Mouse (Mus musculus) hindbrain, embryonic 12.5 days (tissue): ENCODE measurements at regions not wholly inside any gene's neighbourhood (a gene's known extent, or its start where the extent isn't known, plus 50 kb on each side); places are given as distances from the start of the nearest gene placed in this dataset.
"Not testable (repeated sequence)": the region's sequence is repeated elsewhere in the genome, so short reads cannot be mapped to it uniquely, and the experiment has no call there.

ENCODE experiments used
- ATAC-seq: fragments of 200-750 bp; cut with Nextera tagmentation; 2 replicates; pipeline ENCODE4 v1.8.0; 2017; ENCODE audit warnings: moderate TSS enrichment; ENCODE audit not compliant: low FRiP score
- H3K27ac ChIP-seq: fragments of 300-500 bp; sonication (generic); 2 replicates; pipeline ENCODE4 v1.5.1; 2016; ENCODE audit warnings: mild to moderate bottlenecking
- H3K27me3 ChIP-seq: fragments of 300-500 bp; sonication (generic); 2 replicates; pipeline ENCODE4 v1.6.1; 2016; ENCODE audit warnings: mild to moderate bottlenecking
- H3K36me3 ChIP-seq: fragments of 300-500 bp; sonication (generic); 2 replicates; pipeline ENCODE4 v1.6.1; 2016; ENCODE audit warnings: mild to moderate bottlenecking
- H3K4me1 ChIP-seq: fragments of 300-500 bp; sonication (generic); 2 replicates; pipeline ENCODE4 v1.6.1; 2016
- H3K4me2 ChIP-seq: fragments of 300-500 bp; sonication (generic); replicated peaks from 2 replicates; pipeline ENCODE4 v1.6.1; 2016; ENCODE audit warnings: mild to moderate bottlenecking
- H3K4me3 ChIP-seq: fragments of 300-500 bp; sonication (generic); 2 replicates; pipeline ENCODE4 v1.5.1; 2016; ENCODE audit warnings: mild to moderate bottlenecking
- H3K9ac ChIP-seq: fragments of 300-500 bp; sonication (generic); 2 replicates; pipeline ENCODE4 v1.6.1; 2016; ENCODE audit warnings: mild to moderate bottlenecking, moderate library complexity
- H3K9me3 ChIP-seq: fragments of 300-500 bp; sonication (generic); replicated peaks from 2 replicates; pipeline ENCODE4 v1.6.1; 2016; ENCODE audit warnings: mild to moderate bottlenecking
- WGBS: fragments of 180-500 bp; shearing (Covaris S2); methylation state at CpG from one replicate; pipeline ENCODE4 v1.1.7; 2016; 5-methylcytosine and 5-hydroxymethylcytosine counted together

DNA sequence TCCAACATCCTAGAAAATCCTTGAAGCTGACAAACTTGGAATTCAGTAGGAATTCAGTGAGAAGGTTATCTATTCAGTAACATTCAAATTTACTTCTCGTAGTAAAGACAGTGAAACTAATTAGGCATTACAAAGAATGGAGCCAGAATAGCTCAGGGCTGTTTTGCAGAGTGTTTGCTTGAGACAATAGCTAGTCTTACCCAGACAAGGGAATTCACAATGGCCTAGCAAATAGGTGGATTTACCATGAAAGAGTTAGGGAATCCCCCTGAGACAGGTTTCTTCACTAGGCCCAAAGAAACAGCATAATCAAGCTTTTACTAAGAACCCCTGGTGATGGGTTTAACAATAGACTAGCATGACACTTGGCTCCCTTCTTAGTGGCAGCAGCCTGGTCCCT lies 699.2 kb upstream of the Dmd start:
- not testable (repeated sequence) for H3K4me2 ChIP-seq, H3K4me1 ChIP-seq, H3K36me3 ChIP-seq, H3K4me3 ChIP-seq, H3K27me3 ChIP-seq, H3K27ac ChIP-seq, ATAC-seq, H3K9ac ChIP-seq, H3K9me3 ChIP-seq
- 56% methylated on average over 1 of the region's 1 CpGs for WGBS

DNA sequence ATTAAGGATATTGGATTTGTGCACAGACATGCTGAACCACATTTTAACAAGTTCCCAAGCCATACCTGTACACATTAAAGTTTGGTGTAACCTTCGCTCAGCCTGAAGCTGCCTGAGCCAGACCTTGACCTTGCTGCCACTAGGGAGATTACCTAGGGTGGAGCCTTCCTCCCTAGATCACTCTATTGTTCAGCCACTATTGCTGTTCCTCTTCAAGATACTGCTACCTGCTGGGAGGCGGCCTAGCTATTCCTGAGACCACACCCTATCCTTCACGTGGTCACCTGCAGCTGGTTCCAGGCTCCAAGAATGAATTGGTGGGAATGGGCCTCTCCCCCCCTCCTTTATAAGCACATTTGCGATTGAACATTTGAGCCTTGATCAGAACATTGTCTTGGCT lies 666.3 kb upstream of the Dmd start:
- H3K27me3 ChIP-seq, H3K27ac ChIP-seq, ATAC-seq, H3K4me3 ChIP-seq, H3K9me3 ChIP-seq, H3K4me1 ChIP-seq, H3K9ac ChIP-seq, H3K4me2 ChIP-seq, H3K36me3 ChIP-seq: not testable (repeated sequence)
- 71% methylated on average over 4 of the region's 4 CpGs for WGBS

DNA sequence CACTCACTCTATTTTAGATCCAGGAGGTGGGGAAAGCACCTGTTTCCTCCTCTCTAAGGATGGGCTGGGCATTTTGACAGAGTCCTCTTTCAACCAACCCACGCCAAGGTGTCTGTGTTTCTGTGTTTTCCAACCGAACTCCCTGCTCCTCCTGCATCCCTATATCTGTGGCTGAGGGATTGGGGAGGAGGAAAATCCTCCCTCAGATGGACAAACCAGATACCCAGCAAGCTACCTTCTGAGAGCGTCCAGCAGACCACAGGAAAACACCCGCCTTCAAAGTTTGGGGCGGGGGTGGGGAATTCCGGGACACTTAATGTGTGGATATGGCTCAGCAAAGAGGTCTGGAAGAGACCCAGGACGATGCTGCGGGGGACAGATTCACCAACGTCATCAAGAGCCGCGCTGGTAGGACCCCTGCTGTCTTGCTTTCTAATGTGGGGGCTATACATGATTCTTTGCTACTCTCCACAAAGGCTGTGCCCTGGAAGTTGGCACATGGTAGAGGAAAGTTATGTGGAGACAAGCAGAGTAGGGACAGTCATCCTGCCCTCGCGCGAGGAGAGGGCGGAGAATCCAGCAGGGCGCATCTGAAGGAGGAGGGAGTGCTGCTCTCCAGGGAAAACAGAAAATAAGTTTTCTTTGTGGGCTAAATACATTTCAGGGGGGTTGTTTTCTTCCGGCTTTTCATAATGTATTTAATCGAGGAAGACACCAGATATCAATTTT lies 637.7 kb upstream of the Dmd start:
- H3K9me3 ChIP-seq: no peaks in the 10 kb centered on the region
- H3K4me2 ChIP-seq: peak overlapping the region; percentile 47
- WGBS: 24% methylated on average over 18 of the region's 18 CpGs
- no peak overlapping the region for H3K27ac ChIP-seq
- H3K36me3 ChIP-seq: no peaks in the 10 kb centered on the region
- no peak for ATAC-seq
- H3K4me3 ChIP-seq: 0 out of 2 replicates have a peak overlapping the region, but pooled peaks have one; percentile 8
- H3K27me3 ChIP-seq: no peaks in the 10 kb centered on the region
- H3K4me1 ChIP-seq: no peaks in the 10 kb centered on the region
- no peak overlapping the region for H3K9ac ChIP-seq
